Mouse (Mus musculus): Measurements from ENCODE around the gene Armc9.

Armc9 gene

DNA sequence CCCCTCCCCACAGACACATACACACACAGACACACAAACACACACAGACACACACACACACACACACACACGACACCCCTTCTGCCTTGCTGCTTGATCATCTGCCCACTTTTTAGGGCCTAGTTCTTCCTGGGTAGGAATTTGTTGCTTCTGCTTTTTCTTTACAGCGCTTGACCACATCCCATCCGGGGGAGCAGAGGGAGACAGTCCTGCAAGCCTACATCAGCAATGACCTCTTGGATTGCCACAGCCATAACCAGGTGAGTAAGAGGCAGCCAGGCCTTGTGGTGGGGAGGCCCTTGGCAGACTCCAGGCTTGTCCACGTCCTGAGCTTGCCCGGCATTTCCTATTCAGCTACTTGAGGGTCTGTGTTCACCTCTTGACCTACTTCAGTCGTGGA, 36.3 kb downstream of the Armc9 start:
- CTCF ChIA-PET, result no interaction called here

DNA sequence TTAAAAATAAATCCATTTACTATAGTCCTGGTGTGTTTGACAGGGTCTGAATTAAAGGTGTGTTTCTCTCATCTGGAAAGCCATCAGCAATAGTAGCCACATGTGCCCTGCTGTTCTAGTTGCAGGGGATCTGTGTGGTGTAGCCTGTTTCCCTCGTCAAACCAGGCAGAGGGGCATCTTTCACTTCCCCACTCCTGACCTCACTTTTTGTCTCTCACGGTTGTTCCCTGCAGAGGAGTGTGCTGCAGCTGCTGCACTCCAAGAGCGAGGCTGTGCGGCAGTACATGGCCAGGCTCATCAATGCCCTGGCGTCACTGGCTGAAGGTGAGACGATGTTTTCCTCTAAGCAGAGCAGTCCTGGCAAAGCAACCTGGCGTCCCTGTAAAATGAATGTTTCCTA, 39.5 kb downstream of the Armc9 start:
- ChIA-PET CTCF (interaction anchor here in 1 of 4 experiments (1.4 kb wide), 1 partner anchor 117 kb away, joined by 3 read pairs; no protein-coding TSS in a partner anchor), POLR2A (interaction anchor here in 1 of 4 experiments (0.8 to 2.2 kb wide), 5 partner anchors 141 to 187 kb away, joined by 3 to 9 read pairs (median 3); partner anchors contain the start of gene Ncl)

More for the DNA sequence above, 36.3 kb downstream of the Armc9 start:
- POLR2A ChIA-PET, result interaction anchor here in 2 of 4 experiments (1.2 to 1.5 kb wide), 6 partner anchors 10 to 156 kb away, joined by 3 to 4 read pairs (median 3); no protein-coding TSS in a partner anchor

DNA sequence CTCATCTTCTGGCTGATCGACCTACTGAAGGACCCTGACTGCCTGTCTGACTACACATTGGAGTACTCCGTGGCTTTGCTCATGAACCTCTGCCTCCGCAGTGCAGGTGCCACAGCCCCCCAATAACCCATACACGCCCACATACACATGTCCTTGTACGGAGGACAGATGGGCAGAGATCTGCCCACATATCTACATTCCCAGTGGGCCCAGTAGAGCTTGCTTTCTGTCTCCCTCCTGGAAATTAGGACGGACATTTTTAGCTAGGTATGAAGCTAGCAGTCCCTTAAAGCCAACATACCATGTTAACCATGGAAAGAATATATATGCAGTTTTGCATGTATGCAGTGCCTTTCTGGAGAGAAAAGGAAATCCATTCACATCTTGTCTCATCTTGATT, 43.7 kb downstream of the Armc9 start:
- ChIA-PET POLR2A (interaction anchor here in 2 of 4 experiments (1.0 to 2.3 kb wide), 10 partner anchors 9 to 144 kb away, joined by 3 to 8 read pairs (median 4); no protein-coding TSS in a partner anchor), CTCF (interaction anchor here in 2 of 4 experiments (1.3 to 5.0 kb wide), 2 partner anchors 19 kb away, joined by 3 to 23 read pairs; no protein-coding TSS in a partner anchor)

DNA sequence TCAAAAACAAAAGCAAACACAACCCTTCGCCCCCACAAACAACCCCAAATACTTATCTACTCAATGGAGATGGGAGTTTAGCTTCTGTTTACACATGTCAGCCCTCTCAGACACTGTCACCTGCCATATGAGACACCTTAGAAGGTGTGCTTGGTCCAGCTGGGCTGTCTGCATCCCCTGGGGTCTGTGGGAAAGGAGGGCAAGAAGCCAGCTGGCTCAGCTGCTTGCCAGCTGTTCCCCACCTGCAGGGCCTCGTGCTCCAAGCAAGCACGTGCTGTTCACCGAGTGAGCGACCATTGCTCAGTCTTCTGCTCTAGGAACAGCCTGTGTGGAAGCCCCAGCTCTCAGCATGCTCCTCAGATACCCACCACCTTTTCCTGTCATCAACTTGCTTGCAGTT, 44.4 kb downstream of the Armc9 start:
- POLR2A ChIA-PET, result interaction anchor here in 2 of 4 experiments (1.1 to 3.5 kb wide), 9 partner anchors 10 to 113 kb away, joined by 3 to 30 read pairs (median 5); no protein-coding TSS in a partner anchor
- CTCF ChIA-PET, result interaction anchor here in 2 of 4 experiments (0.6 to 5.0 kb wide), 4 partner anchors 11 to 1069 kb away, joined by 3 to 23 read pairs (median 10); no protein-coding TSS in a partner anchor

DNA sequence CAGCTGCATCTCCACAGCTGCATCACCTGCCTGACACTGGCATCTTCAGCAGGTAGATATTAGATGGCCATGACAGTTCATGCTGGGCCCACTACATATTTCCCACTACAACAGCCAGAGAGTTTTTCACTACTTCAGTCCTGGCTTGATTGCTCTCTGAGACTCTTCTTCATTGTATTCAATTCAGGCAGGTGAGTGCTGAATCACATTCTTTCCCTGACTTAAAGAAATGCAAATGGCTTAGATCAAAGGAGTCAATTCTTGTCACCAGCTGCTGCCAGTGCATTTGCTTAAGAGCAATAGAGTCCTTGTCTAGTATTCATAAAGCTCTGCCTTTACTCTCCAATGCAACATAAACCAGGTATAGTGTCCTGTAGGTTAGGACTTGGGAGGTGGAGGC, 46.7 kb downstream of the Armc9 start:
- POLR2A ChIA-PET, result interaction anchor here (0.8 to 3.5 kb wide), 31 partner anchors 9 to 325 kb away, joined by 3 to 49 read pairs (median 5); partner anchors contain the start of genes Ncl (in 3 of the 4) and Ptma (in 1 of the 4)

DNA sequence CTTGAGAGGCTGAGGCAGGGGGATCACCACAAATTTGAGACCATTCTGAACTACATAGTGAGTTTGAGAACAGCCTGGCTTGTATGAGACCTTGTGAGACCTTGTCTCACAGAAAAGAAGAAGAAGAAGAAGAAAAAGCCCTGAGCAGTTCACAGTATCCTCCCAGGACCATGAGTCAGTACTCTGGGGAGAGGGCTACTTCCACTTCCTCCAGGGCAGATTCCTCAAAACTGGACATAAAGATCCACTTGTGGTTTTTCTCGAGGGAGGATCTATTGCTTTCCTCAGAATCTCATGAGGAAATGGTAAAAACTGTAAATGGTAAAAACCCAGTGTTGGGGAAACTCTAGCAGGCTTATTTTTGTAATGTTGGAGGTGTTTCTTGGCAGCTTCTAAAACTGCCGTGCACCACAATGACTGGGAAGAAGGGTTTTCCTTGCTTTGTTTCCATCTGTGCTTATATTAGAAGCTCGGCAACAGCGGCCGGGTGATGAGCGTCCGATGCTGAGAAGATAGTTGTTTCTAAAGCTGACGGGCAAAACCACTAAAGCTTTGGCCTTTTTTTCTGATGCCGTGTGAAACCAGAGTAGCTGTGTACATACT, 48.1 kb downstream of the Armc9 start:
- ChIA-PET POLR2A (interaction anchor here in 3 of 4 experiments (0.6 to 3.1 kb wide), 5 partner anchors 11 to 267 kb away, joined by 3 to 49 read pairs (median 3); no protein-coding TSS in a partner anchor), CTCF (interaction anchor here in 1 of 4 experiments (0.6 kb wide), 1 partner anchor 49 kb away, joined by 3 read pairs; no protein-coding TSS in a partner anchor)

More for the DNA sequence above, 46.7 kb downstream of the Armc9 start:
- CTCF ChIA-PET, result interaction anchor here (0.8 to 5.0 kb wide), 15 partner anchors 12 to 171 kb away, joined by 3 to 23 read pairs (median 4); no protein-coding TSS in a partner anchor

DNA sequence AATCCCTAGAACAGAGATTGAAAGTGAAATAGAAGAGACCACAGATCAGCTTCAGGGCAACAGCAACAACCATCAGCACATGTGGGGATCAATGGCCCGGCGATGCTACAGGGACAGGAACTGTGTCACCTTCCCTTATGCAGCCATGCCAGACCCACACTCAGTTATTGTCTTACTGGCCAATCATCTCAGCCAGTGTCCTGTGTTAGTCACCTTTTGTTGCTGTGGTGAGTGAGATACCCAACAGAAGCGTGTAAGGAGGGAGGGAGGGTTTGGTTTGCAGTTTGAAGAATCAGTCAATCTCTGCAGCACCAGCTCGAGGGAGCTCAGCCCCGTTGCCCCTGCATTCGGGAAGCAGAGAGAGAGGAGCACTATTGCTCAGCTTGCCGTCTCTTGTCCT, 56.1 kb downstream of the Armc9 start:
- ChIA-PET CTCF (interaction anchor here in 1 of 4 experiments (1.0 kb wide), 1 partner anchor 32 kb away, joined by 3 read pairs; no protein-coding TSS in a partner anchor), POLR2A (interaction anchor here in 2 of 4 experiments (0.9 to 2.5 kb wide), 8 partner anchors 10 to 149 kb away, joined by 3 to 10 read pairs (median 4); partner anchors contain the start of gene Ncl (in 1 of the 2))

DNA sequence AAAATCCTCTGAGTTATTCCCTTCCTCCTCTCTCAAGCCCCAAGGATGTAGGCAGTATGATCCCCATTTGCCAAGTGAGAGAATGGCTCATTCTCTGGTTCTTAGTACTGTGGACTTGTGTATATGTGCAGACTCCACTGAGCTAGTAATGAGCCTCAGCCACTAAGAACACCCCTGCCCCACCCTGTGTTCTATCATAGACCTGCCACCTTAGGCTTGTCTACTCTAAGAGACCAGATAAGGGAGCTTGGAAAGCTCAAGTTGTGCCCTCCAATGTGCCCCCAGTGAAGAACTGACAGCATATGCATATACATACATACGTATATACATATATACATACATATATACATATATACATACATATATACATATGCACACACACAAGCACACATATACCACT, 56.9 kb downstream of the Armc9 start:
- ChIA-PET CTCF (interaction anchor here in 1 of 4 experiments (1.0 kb wide), 1 partner anchor 32 kb away, joined by 3 read pairs; no protein-coding TSS in a partner anchor), POLR2A (interaction anchor here in 2 of 4 experiments (0.8 to 2.5 kb wide), 11 partner anchors 10 to 148 kb away, joined by 3 to 10 read pairs (median 3); partner anchors contain the start of gene Ncl (in 1 of the 2))

DNA sequence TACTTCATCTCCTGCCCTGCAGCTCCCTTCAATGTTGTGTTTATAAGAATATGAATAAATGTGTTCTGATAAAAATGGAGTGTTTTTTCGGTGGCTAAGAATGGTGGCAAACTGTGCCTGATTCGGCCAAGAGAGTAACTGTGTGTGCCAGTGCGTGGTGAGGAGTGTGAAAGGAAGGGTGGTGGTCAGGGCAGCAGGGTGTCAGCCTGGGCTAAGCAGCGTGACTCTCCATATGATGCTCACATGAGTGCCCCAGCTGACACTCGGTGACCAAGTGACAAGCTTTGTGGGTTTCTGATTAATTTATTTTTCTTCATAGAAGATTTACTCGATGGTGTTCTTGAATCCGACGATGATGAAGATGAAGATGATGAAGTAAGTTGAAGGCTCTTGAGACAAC, 58.2 kb downstream of the Armc9 start:
- ChIA-PET CTCF (interaction anchor here in 2 of 4 experiments (0.7 to 1.6 kb wide), 4 partner anchors 11 to 126 kb away, joined by 3 to 6 read pairs (median 4); no protein-coding TSS in a partner anchor), POLR2A (interaction anchor here in 2 of 4 experiments (0.6 to 1.3 kb wide), 5 partner anchors 10 to 146 kb away, joined by 3 read pairs; partner anchors contain the start of gene Ncl (in 1 of the 2))

DNA sequence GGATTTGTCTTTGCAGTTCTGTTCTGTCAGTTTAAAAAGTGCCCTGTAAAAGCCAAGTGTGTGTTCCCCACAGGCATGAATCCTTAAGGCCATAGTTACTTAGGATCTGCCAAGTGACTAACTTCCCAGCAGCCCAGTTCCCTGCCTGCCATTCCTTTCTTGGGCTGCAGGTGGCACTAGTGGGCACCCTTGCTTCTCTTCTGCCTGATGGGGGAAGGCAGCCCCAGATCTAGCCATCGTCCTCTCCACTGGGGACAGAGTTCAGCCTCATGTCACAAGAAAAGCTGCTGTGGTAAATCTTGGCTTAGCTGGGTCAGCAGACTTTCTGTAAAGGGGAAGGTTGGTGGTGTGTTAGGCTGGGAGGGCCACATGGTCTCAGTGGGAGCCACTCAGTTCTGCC, 59.6 kb downstream of the Armc9 start:
- ChIA-PET CTCF (interaction anchor here in 2 of 4 experiments (0.6 to 1.5 kb wide), 7 partner anchors 19 to 125 kb away, joined by 3 to 4 read pairs (median 3); no protein-coding TSS in a partner anchor), POLR2A (interaction anchor here in 2 of 4 experiments (0.9 to 1.5 kb wide), 5 partner anchors 13 to 126 kb away, joined by 3 to 4 read pairs (median 3); no protein-coding TSS in a partner anchor)

DNA sequence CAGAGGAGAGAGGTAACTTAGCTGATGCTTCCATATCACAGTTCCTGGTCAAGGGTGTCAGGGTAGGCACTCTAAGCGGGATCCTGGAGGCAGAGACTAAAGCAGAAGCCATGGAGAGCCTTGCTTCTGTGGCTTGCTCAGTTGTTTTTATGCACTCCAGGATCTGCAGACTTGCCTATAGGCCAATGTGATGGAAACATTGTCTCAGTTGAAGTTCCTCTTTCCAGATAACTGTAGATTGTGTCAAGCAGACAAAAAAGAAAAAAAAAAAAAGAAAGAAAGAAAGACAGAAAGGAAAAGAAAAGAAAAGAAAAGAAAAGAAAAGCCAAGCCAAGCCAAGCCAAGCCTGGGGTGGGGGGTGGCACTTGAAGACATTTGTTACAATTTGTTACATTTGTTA, 60.7 kb downstream of the Armc9 start:
- ChIA-PET POLR2A (interaction anchor here in 1 of 4 experiments (1.0 to 1.5 kb wide), 3 partner anchors 86 to 125 kb away, joined by 3 read pairs; no protein-coding TSS in a partner anchor), CTCF (interaction anchor here in 1 of 4 experiments (1.5 kb wide), 1 partner anchor 69 kb away, joined by 3 read pairs; no protein-coding TSS in a partner anchor)

DNA sequence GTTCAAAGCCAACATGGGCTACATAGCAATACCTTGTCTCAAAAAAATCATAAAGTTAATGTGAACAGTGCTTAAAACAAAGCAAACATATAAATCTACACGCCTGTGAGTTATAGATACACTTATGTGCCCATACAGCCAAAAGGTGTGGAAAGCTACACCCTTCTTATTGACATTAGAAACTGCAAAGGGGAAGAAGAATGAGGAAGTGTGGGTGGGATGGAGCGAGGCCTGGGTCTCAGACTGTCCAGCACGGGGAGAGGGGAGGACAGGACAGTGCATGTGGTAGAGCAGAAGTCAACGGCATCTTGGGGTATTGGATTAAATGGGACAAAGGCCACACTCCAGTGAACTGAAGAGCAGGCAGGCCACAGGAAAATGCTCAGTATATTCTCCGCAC, 61.8 kb downstream of the Armc9 start:
- ChIA-PET CTCF (interaction anchor here in 1 of 4 experiments (1.0 kb wide), 1 partner anchor 85 kb away, joined by 3 read pairs; no protein-coding TSS in a partner anchor), POLR2A (interaction anchor here in 1 of 4 experiments (1.1 to 2.2 kb wide), 2 partner anchors 17 to 23 kb away, joined by 3 to 5 read pairs; no protein-coding TSS in a partner anchor)

DNA sequence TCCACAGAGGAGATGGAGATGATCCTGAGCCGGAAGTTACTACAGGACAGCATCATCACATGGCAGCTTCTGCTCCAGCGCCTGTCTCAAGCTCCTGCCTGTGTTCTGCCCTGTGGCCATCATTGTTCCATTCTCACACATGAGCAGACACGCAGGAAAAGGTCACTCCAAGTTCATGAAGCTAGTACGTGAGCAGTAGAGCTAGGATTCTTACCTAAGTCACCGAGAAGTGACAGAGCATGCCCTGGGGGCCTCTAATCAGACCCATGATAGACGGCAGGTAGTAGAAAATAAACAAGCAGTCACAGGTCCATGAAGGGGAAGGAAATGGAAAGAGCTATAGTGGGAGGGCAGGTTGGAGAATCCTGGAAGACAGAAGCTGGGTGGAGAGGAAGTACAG, 63.4 kb downstream of the Armc9 start:
- POLR2A ChIA-PET, result interaction anchor here in 3 of 4 experiments (0.7 to 2.2 kb wide), 7 partner anchors 15 to 141 kb away, joined by 3 to 6 read pairs (median 3); partner anchors contain the start of gene Ncl (in 1 of the 3)
- CTCF ChIA-PET, result interaction anchor here in 1 of 4 experiments (0.6 kb wide), 1 partner anchor 81 kb away, joined by 3 read pairs; no protein-coding TSS in a partner anchor

DNA sequence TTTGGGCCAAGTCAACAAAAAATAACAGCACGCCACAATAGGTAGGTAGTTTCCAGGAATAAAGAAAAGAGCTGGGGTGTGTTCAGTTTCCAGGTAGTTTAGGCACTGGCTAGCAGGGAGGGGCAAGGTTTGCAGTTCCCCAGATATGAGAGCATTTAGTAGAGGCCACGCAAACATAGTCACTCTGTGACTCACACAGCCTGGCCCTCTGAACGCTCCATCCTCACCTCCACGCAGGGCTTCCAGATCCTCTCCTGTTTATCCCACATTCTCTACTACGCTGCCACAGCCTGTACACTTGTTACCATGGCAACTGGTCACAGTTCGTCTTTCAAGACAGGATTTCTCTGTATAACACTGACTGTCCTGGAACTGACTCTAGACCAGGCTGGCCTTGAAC, 70.6 kb downstream of the Armc9 start:
- CTCF ChIA-PET, result no interaction called here
- POLR2A ChIA-PET, result interaction anchor here in 1 of 4 experiments (1.2 kb wide), 1 partner anchor 69 kb away, joined by 3 read pairs; no protein-coding TSS in a partner anchor

DNA sequence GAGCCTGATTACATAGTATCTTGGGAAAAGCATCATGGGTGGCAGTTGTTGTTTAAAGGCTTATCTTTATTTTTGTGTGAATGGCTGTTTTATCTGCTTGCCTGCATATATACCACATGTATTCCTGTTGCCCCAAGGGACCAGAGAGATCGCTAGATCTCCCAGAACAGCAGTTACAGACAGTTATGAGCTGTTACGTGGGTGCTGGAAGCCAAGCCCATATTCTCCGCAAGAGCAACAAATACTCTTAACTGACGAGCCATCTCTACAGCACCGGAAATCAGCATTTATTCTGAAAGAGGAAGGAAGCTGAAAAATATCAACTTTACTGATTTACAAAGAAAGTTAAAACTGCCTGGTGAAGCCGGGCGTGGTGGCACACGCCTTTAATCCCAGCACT, 74.1 kb downstream of the Armc9 start:
- CTCF ChIA-PET, result no interaction called here
- POLR2A ChIA-PET, result interaction anchor here in 1 of 4 experiments (0.9 to 1.6 kb wide), 3 partner anchors 28 to 131 kb away, joined by 3 to 4 read pairs (median 4); partner anchors contain the start of gene Ncl

DNA sequence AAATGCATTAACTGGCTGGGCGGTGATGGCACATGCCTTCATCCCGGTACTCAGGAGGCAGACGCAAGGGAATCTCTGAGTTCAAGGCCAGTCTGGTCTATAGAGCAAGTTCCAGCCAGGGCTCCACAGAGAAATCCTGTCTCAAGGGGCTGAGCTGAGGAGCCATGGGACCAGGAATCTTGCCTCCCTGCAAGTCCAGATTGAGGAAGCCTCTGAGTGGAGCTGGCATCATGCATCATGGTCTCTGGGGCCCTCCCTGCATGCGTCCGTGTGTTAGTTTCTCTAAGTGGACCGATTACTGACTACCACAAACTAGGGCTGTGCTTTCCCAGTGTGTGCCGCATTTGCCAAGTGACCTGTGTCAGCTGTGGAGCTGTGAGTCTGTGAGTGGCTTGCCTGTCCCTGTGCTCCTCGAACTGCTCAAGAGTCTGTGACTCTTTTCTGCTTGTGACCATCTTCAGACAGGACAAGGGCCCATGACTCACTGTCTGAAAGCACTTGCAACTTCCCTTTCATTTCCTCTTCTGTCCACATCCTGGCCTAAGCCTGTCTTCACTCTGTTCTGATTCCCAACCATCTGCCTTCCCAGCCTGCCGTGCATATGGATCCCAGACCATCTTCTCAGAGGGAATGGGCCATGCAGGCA, 74.7 kb downstream of the Armc9 start:
- POLR2A ChIA-PET, result interaction anchor here in 1 of 4 experiments (0.9 to 1.6 kb wide), 2 partner anchors 29 to 130 kb away, joined by 3 to 4 read pairs; partner anchors contain the start of gene Ncl
- CTCF ChIA-PET, result interaction anchor here in 1 of 4 experiments (0.5 kb wide), 1 partner anchor 44 kb away, joined by 4 read pairs; no protein-coding TSS in a partner anchor

DNA sequence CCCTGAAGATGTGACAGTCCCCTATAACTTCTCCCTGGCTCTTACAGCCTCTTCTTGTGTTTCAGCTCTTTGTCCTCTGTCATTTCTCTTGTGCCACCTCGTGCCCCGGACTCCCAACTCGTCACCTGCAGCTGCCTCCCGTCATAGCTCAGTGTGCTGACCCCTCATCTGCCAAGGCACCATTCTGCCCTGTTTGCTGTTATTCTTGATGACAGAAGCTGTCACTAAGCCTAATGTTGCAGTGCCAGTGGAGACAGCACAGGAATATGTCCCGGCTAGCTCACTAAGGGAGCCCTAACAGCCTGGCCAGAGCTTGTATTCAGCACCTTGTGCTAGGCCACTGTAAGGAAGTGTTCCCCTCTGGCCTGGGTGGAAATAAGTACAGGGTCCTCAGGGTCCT, 78.1 kb downstream of the Armc9 start:
- ChIA-PET CTCF (interaction anchor here in 2 of 4 experiments (0.9 to 1.3 kb wide), 4 partner anchors 18 to 53 kb away, joined by 3 to 6 read pairs (median 3); no protein-coding TSS in a partner anchor), POLR2A (interaction anchor here in 2 of 4 experiments (0.6 to 2.1 kb wide), 7 partner anchors 10 to 201 kb away, joined by 3 to 11 read pairs (median 3); no protein-coding TSS in a partner anchor)

All from embryonic stem cell, embryonic (primary cell).